Mouse (Mus musculus) cerebral cortex, adult 2 months (tissue): ENCODE data around the gene Plcd1.

Experiments
- WGBS: fragments of 180-500 bp; shearing (Covaris S2); methylation state at CpG from one replicate; pipeline ENCODE4 v1.1.7; 2018; 5-methylcytosine and 5-hydroxymethylcytosine counted together

Gene Plcd1

DNA sequence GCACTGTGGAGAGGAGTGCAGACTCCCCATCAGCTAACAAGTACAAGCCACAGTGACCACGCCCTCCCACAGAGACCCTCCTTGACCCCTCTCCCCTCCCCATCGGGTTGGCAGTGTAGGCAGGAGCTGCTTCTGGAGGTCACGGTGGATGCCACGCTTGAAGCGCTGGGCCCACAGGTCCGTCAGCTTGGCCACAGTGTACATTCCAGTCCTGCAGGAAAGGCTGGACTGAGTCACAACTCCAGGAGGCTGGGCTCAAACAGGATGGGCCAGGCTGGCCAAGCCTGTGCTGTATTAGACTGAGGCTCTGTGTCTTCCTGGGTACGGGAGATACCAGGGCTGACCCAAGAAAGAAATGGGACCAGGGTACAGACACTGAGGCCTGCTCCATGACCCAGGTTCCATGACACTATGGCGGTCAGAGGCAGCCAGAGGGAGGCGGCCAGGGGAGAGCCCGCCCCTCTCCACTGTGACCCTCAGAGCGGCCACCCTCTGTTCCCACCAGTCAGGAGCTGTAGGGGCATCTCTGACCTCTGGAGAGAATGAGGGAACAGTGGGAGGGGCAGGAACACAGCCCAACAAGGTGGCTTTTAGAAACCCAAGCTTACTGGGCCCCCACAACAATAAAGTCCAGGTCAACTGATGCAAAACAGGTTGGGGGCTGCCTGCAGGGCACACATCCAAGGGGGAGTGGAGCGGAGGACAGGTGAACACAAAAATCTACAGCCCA, 1.6 kb downstream of the Plcd1 start:
- 79% methylated on average over 12 of the region's 12 CpGs for WGBS

DNA sequence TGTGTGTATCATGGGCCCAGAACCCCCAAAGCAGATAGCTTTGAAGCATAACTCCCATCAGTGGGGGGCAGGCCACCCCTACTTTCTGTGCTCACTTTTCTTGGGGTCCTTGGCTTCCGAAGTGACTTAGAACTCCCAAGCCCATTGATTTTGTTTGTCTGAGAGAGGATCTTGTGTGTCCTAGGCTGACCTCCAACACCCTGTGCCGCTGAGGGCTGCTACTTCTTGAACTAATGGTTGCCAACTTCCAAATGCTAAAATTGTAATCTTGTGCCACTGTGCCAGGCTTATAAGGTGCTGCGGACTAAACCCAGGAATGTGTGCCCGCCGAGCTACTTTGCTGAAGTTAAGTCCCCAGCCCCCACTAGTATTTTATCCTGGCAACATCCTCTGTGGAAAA, 2.8 kb downstream of the Plcd1 start:
- 74% methylated on average over 5 of the region's 5 CpGs for WGBS

DNA sequence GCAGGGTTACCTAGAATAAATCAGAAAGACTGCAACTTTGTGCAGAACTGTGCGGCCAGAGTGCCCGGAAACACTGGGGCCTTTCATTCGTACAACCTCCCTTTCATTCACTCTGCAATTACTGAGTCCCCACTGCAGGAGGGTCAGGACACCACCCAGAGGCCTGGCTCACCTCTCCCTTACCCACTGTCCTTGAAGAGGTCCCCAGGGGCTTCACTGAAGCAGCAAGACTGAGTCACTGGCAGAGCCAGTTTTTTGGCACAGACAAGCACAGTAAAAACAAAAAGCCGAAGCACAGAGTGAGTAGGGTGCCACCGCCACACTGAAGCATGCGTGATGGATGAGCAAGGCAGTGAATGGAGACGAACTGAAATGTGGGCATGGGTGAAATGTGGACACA, 3.9 kb downstream of the Plcd1 start:
- 48% methylated on average over 7 of the region's 7 CpGs for WGBS

DNA sequence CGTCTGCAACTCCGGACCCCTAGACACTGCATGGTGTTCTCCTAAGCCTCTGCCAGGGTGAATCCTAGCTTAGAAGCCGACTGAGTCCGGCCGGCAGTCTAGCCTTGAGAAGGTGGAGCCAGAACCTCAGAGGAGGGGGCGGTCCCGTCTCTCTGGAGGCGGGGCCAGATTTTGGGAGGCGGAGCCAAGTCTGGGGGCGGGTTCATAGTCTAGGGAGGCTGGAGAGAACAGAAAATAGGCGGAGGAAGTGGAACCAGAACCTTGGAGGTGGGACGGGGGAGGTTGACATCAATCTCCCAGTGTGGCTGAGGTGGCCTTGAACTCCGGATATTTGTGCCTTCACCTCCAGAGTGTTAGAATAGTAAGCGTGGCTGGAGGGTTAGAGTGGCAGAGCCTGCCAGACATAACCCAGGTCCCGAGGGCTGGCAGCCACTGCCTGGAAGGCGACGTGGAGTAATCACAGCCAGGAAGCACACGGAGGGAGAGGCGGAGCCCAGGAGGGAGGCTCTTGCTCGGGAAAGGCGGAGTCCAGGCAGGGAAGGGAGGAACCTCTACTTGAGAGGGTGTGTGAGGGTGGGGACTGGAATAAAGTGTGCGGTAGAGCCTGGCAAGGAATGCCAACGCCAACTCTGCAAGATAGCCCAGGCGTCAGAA, 5.0 kb downstream of the Plcd1 start:
- 12% methylated on average over 24 of the region's 24 CpGs for WGBS

DNA sequence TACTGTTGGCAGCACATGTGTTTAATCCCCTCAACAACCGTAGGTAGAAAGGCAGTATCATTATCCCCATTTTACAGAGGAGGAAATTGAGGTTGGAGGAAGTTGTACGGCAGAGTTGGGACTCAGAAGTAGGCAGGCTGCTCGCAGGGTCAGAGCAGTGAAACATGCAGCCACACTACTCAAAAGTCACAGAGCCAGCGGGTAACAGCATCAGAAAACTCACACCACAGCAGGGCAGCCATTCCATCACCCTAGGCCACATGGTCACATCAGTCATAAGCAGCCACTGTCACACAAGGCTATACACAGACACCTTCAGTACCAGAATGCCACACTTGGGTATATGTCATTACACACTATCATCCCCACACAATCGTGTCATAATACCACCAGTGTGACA, 6.0 kb downstream of the Plcd1 start:
- 86% methylated on average over 5 of the region's 5 CpGs for WGBS

DNA sequence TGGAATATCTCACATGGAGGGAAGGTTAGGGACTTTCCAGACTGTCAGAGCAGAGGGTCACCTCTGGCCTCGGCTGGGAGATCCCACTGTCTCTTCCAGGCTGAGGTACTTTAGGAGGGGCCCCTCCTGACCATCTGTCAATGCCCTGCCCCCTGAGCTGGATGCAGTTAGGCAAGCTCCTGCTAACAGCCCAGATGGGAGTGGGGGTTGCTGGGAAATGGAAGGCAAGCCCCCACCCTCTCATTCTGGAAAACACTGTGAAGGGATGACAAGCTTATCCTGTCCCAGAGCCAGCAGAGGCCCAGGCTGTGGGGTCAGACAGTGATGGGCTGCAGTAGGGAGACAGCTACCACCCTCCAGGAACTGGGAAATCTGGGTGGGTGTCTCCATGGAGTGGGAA, 6.9 kb downstream of the Plcd1 start:
- WGBS, result 54% methylated on average over 1 of the region's 1 CpGs

DNA sequence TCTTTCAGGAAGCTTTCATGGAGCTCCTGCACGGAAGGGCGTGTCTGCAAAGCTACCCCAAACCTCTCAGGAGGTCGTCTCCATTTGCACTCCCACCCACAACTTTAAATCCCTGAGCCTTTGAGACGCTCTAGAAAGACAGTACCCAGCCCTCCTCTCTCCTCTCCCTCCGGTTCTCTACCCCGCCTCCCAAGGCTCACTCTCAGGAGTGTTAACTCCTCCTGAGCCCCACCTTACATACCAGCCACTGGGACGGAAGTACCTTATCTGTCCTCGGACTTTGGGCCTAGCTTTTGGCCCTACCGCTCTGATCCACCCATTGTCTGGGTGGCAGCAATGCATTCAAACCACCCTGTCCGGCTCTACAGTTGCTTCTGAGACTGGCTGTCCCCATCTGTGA, 9.3 kb downstream of the Plcd1 start:
- 89% methylated on average over 10 of the region's 10 CpGs for WGBS

DNA sequence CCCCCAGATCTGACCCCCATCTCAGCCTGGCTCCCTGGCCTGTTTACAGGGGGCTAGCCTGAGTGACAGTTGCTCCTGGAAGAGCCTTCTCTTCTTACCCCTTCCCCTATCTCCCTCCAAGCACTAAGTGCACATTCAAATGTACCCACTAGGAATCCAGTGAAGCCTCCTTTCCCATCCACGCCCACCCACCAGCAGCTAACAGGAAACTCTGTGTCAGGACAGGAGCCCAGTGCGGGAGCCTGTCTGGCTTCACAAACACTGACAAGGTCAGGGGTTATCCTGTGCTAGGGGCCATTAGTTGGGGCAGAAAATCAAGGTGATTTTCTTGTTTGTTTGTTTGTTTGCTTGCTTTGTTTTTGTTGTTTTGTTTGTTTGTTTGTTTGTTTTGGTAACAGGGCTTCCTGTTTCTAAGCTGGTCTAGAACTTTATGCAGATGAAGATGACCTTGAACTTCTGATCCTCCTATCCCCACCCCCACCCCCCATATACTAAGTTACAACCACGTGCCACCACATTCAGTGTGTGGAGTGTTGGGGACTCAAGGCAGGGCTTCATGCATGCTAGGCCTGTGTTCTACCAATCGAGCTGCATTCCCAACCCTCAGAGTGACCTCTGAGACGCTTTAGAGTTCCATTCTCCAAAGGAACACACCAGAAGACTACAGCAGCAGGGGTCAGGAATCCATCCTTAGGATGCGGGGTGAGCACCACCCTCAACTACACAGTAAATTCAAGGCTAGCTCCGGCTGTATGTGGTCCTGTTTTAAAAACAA, 10.5 kb downstream of the Plcd1 start:
- 71% methylated on average over 7 of the region's 7 CpGs for WGBS

DNA sequence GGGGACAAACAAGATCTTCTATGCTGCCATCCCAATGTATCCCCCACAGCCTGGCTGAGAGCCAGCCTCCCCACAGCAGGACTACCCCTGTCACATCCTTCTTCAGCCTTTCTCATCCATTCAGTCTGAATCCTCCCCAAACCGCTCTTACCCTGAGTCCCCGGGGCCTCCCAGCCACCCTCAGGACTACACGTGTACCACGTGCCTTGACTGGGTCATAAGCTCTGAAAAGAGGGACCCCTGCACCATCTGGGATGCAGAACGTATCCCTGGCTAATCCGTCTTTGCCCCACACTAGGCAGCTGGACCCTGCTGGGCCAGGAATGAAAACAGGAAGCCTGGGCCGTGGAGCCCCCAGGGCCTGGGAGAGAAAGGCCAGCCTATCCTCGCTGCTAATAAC, 11.3 kb downstream of the Plcd1 start:
- WGBS, result 53% methylated on average over 8 of the region's 8 CpGs

DNA sequence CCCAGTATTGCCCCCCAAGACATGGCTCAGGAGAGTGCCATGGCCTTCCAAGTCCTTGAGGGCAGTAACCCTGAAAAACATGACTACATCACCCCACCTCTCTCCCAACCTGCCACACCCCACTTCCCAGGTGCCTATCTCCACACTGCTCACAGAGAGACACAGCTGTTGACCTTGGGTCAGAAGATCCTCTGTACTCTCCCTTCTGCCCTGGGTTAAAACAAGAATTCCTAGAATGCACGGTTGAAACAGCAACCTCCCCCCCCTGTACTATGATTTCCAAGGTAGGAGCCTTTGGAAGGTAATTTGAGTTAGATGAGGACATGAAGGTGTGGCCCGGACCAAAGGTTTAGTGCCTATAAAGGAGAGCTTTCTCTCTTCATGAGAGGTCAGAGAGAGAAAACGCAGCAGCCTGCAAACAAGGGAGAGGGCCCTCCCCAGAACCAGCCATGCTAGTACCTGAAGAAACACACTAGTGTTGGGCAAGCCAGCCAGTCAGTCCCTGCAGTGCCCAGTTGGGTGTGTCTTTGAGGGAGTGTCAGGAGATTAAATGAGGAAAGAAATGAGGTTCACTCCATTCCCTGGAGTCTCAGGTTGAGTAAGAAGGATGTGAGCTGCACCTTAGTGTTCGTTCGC, 13.1 kb downstream of the Plcd1 start:
- 86% methylated on average over 5 of the region's 5 CpGs for WGBS

DNA sequence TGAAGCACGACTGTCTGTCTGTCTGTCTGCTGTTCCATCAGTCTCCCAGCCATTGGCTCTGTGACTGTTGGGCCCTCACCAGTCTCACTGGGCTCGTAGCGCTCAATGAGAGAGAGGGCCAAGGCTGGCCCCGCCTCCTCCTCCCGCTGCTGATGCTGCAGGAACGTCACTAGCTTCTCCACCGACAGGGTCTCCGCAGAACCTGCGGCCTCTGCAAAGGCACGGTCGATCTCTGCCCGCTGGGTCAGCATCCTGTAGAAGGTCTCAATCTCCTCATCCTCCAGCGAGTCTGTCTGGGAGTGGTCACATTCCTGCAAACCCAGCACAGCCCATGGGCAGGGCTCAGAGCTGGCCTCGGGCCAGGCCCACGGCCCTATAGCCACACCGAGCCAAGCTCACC, 17.6 kb downstream of the Plcd1 start:
- WGBS, result 70% methylated on average over 16 of the region's 16 CpGs

DNA sequence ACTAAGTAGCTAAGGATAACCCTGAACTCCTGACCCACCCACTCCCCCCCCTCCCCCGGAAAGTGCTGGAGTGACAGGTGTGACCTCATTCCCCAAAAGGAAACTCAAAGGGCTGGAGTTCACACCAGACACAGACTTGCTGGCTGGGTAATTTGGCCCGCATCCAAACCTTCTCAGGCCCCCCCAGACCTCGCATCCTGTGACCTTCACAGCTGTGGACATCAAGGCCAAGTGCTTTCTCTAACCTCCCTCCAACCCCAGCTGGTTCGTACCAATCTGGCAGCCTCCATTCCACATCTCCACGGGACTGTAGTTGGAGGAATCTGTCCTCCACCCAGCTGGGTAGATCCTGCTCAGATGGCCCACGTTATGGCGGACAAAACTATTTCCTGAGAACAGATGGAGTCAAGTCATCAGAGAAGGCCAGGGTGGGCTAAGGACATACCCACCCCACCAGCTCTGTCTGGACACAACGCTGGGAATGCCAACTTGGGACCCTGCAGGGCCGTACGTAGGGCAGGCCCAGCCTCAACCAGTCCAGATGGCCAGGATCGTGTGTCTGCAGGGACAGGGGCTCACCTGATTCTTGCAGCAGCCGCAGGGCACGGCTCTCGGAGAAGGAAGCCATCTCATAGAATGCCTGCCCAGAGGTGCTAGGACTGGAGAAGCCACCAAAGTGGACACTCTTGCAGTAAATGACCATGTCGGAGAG, 20.0 kb downstream of the Plcd1 start:
- 80% methylated on average over 15 of the region's 15 CpGs for WGBS

DNA sequence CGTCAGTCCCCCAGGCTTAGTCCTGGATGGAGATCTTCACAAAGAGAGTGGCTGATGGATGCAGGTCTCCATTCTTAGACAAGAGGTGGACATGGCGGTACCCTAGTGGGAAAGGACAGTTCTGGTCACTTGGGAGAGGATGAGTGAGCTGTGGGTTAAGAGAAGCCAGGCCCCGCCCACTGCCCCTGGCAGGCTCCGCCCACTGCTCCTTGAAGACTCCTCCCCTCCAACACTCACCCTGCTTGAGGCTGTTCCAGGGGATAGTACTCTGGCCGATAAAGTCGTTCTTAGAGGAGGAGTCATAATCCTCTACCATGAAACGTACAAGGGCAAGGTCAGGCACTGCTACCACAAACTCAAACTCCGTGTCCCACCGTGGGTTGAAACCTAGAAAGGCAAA, 21.5 kb downstream of the Plcd1 start:
- WGBS, result 92% methylated on average over 9 of the region's 9 CpGs

DNA sequence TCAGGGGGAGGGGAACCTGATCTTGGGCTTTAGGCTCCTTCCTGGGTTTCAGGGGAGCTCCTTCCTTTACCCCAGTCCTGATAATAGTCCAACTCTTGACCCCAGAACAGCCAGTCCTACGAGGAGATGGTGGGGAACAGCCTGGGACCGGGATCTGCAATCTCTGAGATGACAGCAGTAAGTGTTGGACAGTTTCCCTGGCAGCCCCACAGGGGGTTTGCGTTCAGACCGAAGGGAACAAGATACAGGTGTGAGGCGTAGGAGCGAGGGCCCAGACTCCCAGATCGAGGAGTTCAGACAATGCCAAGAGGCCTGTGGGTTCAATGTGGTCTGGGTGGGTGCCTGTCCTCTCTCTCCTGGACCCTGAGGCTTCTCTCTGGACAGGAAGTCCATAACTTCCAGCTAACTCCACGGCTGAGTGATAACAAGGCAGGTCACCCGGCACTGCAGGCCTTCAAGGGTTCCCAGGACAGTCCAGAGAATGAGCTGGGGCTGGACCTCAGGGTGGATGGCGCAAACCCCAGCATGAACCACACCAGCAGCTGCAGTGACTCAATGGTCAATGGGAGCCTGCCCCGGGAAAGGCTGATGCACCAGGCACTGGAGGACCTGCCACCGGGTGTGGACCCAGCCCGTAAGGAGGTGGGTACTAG, 23.0 kb downstream of the Plcd1 start:
- WGBS, result 82% methylated on average over 13 of the region's 13 CpGs

DNA sequence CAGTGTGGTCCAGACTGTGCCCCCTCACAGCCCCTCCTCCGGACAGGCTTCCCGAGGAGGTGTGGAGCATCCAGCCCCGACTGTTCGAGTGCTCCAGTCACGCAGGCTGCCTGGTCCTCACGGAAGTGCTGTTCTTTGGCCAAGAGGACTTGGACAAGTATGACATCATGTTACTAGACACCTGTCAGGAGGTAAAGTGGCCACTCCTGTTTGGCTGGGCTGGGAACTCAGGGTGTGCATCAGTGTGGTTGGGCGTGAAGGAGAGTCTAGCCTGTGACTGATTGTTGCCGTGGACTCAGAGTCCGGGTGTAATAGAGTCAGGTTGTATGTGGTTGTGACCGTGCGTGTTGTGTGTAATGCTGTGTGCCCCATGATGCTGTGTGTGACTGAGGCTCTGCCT, 25.0 kb downstream of the Plcd1 start:
- 90% methylated on average over 11 of the region's 11 CpGs for WGBS

DNA sequence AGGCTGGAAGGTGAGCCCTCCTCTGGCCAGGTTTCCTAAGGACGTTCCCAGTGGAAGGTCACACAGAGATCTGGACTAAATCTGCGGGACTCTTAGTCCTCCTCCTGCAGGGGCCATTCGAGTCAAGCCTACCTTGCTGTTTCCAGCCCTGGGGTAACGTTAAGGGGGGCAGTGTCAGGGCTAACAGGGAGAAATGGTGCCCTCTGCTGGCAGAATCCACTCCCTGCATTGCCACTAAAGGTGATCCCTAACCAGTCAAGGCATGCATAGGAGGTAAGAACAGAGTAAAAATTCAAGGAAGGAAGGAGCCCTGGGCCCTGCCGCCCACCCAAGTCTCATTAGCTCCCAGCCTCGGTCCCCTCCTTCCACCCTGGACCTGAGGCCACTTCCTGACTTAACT, 25.7 kb downstream of the Plcd1 start:
- 8% methylated on average over 6 of the region's 6 CpGs for WGBS

DNA sequence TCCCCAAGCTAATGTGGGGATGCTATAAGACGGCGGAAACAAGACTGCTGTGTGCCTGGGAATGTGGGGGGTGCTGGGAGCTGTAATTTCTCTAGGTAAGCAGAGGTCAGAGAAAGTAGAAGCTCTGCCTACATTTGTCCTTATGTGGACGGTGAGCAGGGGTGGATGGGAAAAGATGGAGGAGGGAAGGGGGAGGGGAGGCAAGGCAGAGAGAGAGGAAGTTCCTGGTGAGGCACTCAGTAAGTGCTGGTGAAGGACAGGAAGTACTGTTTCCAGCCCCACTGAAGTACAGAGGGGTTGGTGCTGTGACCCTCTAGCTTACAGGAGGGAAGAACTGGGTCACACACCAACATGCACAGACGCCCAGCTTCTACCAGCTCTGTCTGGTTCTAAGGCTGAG, 29.0 kb downstream of the Plcd1 start:
- WGBS, result 66% methylated on average over 4 of the region's 4 CpGs

DNA sequence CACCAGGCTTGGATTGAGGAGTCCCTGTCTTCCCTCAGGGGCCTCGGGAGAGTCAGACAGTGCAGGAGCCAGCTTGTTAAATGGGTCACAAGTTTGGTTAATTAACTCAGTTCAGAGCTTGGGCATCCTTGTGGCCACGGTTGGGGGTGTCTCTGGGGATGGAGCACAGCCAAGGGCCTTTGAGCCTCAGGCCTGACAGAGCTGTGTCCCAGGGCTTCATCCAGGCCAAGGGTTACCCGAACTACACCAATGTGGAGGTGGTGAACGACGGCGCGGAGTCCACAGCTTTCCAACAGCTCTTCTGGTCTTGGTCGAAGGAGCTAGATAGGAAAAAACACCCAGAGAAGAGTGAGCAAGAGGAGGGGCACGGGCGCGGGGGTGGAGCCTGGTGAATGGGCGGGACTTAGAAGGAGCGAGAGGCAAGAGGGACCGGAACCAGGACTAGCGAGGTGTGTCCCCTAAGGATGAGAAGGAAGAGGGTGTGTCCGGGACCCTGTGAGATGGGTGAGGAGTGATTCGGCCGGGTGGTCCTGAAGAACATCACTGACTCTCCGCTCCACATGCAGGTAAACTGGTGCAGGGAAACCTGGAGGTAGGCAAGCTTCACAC, 30.2 kb downstream of the Plcd1 start:
- 51% methylated on average over 19 of the region's 19 CpGs for WGBS

DNA sequence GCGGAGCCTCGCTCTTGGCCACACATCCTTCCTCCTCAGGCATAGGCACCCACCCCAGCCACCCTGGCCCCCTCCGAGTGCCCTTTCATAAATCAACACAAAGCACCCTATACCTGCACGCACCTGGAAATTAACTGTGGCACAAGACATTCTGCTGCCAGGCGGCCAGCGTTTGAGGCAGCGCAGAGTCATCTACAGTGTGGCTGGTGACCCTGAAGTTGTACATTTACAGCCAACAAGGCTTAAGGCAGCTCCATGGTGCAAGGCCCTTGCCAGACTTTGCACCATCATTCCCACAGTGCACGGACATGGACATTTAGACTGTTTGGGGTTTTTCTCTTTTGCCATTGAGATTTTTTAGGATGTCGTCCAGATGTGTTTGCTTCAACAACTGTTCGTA, 32.6 kb downstream of the Plcd1 start:
- WGBS, result 93% methylated on average over 10 of the region's 10 CpGs

DNA sequence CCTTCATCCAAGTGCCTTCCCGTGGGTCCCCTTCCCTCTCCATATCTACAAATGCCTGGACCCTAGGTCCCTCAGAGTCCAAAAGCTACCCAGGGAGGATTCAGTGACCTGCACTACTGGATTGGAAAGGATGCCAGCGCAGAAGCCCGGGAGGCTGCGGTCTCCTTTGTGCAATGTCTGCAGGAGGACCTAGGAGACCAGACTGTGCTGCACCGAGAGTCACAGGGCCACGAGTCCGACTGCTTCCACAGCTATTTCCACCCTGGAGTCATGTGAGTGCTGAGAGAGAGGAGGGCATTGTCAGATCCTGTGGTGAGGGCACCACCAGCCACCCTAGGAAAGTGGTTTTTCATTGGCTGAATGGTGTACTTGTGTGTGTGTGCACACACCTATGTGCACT, 35.1 kb downstream of the Plcd1 start:
- WGBS, result 86% methylated on average over 7 of the region's 7 CpGs

DNA sequence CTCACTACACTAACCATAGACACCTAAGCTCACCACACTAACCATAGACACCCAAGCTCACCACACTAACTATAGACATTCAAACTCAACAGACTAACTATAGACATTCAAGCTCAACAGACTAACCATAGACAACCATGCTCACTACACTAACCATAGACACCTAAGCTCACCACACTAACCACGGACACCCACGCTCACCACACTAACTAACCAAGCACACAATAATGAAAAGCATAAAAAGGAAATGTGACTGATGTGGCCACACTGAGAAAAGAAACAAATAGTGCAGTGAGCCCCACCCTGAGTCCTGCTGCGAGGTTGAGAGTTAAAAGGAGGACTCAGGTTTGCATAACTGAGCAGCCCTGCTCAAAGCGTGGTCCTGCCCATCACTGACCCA, 38.0 kb downstream of the Plcd1 start:
- WGBS, result 89% methylated on average over 4 of the region's 4 CpGs
